Mouse (Mus musculus) effector memory CD4-positive, alpha-beta T cell, adult 5 months (primary cell): ENCODE results near the gene Ddo. TPM values are rescaled to one million over a fixed set of nuclear protein-coding genes. Genes with fewer than 3 reads are reported as not detected.

Experiments used
- polyA plus RNA-seq: library from polyadenylated mRNA; unstranded; fragments of 100-300 nt; shearing (Covaris generic); gene quantifications from one replicate; pipeline ENCODE4 v1.2.1, GENCODE M21; 2017

Gene Ddo
- polyA plus RNA-seq: 0.15 TPM

GRCm38 (mm10) chr10:40629656-40630311 lies at the start of gene Ddo:
Gene Ddo (plus strand): TSS chr10:40630011.

DNA sequence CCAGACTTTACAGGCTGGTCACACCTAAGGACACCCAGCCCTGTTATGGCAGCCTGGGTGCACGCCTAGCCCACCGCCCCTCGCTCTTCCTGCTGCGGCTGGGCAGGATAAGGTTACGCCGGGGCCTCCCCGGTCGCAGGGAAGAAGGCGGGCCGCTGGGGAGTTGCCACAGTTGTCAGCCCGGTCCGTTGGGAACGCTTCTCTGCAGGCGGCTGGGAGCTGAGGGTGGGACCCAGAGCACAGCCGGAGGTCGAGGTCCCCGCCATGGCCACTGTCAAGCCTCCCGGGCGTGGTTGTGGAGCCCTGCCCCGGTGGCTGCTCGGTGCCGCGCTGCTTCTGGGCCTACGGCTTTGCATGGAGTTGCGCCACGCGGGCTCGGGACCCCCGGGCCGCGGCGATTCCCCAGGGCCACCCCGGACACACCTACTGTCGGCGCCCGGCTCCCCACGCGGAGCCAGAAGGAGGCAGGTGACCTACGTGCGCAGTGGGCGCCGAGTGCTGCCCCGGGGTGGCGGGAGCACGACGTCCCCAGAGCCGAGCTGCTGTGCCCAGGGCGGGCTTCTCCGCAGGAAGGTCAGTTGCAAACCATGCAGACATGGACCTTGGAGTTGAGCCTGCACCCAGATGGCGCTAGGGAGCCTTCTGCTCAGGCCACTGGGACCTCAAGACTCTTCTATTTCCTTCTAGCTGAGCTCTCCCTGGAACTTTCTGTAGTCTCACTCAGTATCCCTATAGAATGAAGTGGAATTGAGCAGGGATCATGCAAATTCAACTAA lies 53.5 kb downstream of the Ddo start, which contains the start of gene Mettl24:
Mettl24 (plus strand) TSS at position 191 of the 776 bp plus-strand sequence.

Other genes starting within 250 kb of the Ddo start
- gene Slc22a16, start 59.7 kb upstream of the Ddo start, polyA plus RNA-seq: not detected
- not detected for gene Mettl24, start 53.3 kb downstream of the Ddo start, polyA plus RNA-seq